Mouse (Mus musculus) inflammation-experienced regulatory T-cells, adult 16 weeks (primary cell): Measurements from ENCODE around the gene Stard13. TPM values are rescaled to one million over a fixed set of nuclear protein-coding genes. Genes with fewer than 3 reads are reported as not detected.

Experiments
- polyA plus RNA-seq: library from polyadenylated mRNA; unstranded; fragments of 100-300 nt; shearing (Covaris generic); gene quantifications from one replicate; pipeline ENCODE4 v1.2.1, GENCODE M21; 2017

The Stard13 gene
- polyA plus RNA-seq = not detected

DNA sequence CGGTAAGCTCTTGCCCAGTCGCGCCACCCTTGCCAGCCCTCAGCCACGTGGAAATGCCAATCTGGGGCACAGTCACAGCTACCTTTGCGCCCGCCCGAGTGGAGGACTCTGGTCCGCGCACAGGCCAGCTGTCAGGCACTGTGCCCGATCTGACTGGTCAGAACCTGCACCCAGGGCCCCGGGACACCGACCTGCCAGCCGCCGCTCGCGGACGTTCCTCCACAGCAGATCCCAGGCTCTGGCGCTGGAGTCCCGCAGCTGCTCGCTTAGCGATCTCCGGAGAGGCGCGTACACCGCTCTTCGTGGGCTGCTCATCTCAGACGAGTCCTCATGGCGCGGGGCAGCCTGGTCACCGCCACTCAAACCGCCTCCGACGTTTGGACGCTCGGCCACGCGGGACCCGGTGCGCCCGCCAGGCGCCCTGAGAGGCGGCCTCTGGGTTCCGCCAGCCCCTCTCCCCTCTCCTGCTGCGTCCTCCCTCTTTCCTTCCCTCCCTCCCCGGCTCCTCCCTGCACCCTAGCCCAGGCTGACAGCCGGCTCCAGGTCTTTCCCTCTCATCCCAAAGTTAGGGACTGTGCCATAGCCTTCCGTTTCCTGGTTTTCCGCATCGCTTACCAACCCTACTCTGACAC, at the start of gene Stard13:
TSS of gene Stard13 (minus strand) at position 437 of the 632 bp plus-strand sequence.

Other genes starting within 250 kb of the Stard13 start
- not detected for gene Gm42906, start 194.3 kb upstream of the Stard13 start, polyA plus RNA-seq